Mouse (Mus musculus): ENCODE results near the gene Fam20c. TPM values are rescaled to one million over a fixed set of nuclear protein-coding genes. Genes with fewer than 3 reads are reported as not detected.

Fam20c gene
- total RNA-seq, 2 experiments from 2014 or later = 39.3 to 41.0 TPM

DNA sequence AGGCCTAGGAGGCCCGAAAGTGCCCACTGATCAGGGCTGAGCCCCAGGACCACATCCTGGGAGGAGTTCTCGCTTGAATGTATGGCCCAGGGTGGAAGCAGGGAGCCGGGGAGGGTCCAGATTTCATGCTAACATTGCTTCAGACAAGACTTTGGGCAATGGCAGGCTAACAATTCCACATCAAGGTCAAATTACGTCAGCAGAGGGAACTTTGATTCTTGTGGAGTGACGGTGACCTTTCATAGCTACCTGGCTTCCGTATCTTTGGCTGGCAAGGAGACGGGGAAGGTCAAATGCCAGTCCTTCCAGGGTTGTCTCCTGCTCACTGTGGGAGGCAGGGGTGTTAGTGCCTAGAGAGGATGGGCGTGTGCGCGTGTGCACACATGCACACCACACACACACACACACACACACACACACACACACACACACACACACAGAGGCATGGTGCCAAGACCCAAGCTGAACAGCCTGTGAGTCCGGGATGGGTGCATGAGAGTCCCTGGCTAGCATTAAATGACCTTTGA is 36.7 kb downstream of the Fam20c start:
- DNase-seq (ENCODE audit: low spot score in 2 of 2) = no peak

DNA sequence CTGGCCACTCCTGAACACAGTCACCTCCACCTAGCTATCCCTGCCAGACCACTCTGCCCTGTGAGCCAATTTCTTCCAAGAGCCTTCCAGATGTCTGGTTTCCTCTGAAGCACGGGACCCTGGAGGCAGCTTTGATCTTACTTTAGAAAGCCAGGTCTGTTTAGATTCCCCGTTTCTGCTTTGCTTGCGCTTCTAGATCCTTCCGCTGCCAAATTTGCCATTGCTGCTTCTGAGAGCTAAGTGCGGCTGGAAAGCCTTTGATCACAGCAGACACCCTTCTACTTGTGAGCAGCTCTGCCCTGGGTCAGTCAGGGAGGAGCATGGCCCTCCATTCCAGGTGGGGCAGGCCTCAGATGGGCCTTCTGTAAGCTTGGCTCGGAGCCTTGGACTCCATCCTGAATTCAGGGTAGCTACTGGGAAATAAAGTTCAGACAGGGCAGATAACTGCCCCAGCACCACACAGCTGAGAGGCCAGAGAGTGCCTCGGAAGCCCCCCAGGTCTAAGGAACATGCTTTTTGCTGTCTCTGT is 47.3 kb downstream of the Fam20c start:
- no peak for DNase-seq (ENCODE audit: low spot score in 2 of 2)

DNA sequence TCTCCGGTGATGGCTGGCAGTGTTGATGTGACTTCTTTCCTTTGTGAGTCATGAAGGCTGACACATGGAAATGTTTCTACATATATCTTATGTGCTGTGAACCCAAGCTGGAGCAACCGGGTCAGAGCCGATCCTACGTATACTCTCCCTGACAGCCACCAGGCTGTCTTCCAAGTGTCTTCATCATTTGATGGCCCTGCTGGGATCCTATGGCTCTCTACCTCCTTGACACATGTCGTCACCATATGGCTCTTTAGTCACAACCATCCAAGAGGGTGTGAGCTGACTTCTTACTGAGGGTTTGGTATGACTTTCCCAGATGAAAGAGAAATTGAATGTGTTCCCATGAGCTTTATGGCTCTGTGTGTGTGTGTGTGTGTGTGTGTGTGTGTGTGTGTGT is 50.0 kb downstream of the Fam20c start:
- DNase-seq (ENCODE audit: low spot score in 2 of 2) = no peak

DNA sequence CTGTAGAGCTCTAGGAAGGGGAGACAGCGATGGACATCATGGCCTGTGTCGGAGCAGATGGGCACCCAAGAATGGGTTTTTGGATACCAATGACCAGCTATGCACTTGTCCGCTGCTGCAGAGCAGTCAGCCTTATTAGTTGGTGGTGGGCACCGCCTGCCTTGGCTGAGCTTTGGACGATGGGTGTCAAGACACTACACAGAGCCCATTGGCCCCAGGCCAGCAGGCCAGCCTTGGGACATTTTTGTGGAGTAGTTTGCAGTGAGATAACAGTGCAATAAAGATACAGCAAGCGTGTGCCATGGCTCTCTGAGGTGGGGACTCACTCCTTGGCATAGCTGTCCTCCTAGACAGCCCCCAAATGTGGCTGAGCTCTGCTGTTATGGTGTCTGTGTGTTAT is 55.5 kb downstream of the Fam20c start:
- no peak for DNase-seq (ENCODE audit: low spot score in 2 of 2)

DNA sequence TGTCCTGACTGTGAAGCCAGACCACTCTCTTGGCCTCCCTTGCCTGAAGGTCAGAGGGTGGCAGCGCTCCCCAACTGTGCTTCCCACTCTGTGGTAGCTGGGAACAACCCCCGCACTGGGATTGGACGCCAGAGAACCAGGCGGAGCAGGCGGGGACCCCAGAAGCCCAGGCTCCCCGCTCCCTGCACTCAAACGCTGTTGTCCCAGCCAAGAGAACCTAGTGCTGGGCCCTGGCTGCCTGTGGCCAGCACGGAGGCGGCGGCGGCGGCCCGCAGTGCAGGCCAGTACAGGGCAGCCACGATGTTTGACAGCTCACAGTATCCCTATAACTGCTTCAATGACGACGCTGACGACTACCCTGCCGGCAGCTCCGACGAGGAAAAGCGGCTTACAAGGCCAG is 65.5 kb downstream of the Fam20c start, which contains the start of gene Gm5294:
Gene Gm5294 (plus strand): TSS at position 301 of the 400 bp plus-strand sequence.
- DNase-seq (ENCODE audit: low spot score in 2 of 2) = no peak

DNA sequence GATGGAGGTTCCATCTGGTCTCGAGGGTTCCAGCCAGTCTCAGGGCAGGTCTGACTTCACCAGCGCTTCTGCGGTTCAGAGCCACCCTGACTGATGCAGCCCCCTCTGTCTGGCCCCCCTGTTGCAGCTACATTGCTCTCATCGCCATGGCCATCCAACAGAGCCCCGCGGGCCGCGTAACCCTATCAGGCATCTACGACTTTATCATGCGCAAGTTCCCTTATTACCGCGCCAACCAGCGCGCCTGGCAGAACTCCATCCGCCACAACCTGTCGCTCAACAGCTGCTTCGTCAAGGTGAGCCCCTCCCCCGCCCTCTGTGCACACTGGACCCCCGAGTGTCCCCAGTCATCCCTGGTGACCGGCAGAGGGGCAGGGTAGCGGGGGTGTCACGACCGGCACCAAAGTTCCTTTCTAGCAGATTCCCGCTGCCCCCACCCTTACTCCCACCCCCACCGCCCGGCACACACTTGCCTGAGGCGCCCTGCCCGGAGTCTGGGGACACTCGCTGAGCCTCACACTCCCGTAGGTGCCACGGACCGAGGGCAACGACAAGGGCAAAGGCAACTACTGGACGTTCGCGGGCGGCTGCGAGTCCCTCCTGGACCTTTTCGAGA is 66.5 kb downstream of the Fam20c start:
- no peak for DNase-seq (ENCODE audit: low spot score in 2 of 2)

DNA sequence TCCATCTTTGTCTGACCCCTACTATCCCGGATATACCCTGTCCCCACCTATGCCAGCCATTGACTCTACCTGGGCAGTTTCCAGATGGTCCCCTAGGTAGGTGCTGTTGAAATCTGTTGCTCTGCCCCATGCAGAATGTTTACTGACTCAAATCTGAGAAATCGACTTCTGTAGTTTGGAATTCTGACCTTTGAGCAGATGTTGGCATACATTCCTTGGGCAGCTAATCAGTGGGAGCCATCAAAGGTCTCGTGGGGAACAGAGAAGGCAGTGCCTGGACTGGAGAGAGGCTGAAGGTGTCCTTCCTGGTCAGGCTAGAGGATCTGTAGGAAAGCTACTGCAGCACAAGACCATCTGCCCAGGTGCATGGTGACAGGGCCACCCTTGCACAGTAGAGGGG is 70.8 kb downstream of the Fam20c start:
- DNase-seq (ENCODE audit: low spot score in 2 of 2) = no peak

DNA sequence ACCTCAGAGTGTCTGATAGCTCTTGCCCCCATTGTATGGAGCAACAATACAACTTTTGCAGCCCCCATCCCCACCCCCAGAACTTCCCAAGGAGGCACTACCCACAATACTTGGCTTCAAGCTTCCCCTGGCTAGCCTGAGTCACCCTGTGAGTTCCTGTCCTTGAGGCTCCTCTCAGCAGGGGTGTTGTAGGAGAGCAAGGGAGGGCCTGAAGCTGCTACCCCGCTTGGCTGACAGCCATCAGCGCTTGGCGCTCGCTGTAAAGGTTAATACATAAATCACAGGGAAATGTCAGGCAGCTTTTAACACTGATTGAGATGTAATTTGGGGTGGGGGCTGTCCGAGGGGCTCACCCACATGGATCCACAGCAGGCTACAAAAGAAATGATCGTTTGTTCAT is 79.1 kb downstream of the Fam20c start:
- no peak for DNase-seq (ENCODE audit: low spot score in 2 of 2)

DNA sequence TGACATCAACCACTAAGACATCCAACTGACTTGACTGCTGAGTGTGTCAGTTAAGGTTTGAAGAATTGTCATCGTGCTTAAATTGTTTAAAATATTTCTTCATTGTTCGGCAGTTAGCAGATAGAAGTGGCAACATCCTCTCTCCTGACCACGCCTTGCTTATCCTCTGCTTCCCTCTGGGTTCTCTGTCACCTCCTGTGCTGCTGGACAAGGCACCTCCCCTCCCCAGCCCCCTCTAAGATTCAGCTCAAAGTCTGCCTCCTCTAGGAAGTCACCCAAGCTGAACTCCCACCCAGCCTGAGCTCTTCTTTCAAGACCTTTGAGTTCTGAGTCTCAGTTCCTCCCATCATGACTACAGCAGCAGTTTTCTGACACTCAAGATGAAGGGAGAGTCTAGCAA is 80.6 kb downstream of the Fam20c start:
- no peak for DNase-seq (ENCODE audit: low spot score in 2 of 2)

DNA sequence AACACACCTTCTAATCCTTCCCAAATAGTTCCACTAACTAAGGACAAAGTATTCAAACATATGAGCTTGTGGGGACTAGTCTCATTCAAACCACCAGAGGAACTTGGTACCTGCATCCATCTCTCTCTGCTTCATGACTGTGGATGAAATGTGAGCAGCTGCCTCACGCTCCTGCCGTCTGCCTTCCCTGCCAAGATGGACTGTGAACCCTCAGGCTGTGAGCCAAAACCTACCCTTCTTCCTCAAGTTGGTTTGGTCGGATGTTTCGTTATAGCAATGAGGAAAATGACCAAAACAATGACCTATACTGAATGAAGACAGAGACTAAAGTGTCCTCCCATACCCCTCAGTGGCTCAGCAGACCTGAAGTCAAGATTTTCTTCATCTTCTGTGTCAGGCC is 86.7 kb downstream of the Fam20c start:
- no peak for DNase-seq (ENCODE audit: low spot score in 2 of 2)

DNA sequence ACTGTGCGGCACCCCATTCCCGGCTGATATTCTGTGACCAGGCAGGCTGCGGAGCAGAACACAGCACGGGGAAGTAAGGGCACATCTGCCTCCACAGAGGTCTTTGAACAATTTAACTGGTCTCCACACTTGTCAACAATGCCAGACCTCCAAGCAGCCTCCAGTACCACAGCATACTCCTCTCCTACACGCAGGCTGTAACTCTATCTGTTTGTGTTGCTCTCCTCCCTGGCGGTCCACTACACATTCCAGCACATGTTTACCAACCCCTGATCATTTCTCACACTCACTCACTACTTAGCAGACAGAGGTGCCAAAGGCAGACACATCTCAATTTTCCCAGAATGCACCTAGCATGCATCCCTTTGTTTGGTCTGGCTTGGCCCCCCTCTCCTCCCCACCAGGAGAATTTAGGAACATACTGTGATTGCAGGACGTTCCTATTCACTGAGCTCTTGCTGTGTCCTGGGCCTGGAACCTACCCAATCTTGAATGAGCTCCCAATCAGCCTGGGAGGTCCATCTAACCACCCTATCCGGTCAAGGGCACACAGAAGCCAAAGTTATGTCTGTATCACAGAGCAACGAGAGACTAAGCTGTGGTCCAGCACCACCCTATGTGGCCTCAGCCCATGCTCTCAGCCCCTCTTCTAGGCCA is 89.0 kb downstream of the Fam20c start:
- DNase-seq (ENCODE audit: low spot score in 2 of 2) = no peak

DNA sequence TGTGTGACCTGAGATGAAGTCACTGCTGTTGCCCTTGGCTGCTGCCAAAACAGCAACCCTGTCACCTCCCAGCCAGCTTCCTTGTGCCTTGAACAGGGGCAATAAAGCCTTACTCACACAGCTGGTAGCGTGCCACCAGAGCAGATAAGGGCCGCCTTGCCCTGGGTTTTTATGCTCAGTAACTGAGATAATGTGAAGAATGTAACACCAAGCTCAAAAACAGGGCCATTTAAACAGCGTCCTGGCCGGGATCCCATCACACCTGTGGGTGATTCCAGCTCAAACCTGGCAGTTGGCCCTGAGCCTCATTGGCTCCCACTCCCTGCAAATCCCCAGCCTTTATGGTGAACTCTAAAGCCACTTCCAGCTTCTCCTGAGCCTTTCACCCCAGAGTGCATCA is 92.2 kb downstream of the Fam20c start:
- no peak for DNase-seq (ENCODE audit: low spot score in 2 of 2)

DNA sequence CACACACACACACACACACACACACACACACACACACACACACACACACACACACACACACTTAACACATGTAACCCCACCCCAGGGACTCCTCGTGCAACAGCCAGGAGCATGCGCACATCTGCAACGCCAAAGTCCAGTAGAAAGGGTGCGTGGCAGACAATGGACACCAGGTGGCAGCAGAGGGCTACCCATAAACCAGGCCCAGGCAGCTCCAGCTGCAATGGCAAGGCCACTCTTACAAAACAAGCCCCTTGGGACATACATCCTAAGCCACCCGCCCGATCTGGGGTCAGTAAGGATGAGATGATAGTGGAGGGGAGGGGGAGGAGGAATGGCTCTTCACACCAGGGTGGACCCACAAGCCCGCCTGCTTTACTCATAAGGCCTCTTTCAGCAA is 93.8 kb downstream of the Fam20c start:
- peak; percentile 91 to 93 for DNase-seq (ENCODE audit: low spot score in 2 of 2)

DNA sequence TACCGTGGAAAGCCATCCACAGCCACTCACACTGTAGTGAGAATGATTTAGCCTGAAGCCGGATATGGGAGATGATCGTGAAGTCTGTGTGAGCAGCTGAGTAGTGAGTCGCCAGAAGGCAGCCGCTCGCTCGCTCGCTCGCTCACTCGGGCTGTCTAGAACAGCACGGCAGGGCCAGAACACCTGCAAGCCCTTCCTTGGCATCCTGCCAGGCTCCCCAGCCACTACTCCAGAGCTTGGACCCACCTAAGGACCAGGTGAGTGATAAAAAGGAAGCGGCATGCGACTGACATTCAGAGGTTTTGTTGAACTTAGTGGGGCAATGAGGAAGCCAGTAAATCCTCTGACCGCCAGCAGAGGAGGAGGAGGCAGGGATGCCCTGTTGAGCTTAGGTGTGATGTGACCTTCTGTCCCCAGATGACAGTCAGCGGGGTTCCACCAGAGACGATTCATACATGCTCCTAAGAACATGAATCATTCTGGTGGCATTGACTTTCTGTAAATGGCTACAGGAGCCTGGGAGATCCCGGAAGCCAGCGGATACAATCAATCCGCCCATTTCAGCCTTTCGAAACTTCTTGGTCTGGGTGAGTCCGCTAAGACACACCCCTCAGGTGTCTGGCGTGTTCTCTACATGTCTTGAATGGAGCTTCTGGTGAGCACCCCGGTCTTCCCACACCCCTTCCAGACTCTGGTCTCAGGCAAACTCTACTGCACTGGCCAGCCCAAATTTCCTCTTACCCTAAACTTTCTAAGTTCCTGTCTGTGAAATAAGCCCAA is 95.6 kb downstream of the Fam20c start:
- DNase-seq (ENCODE audit: low spot score in 2 of 2) = no peak

DNA sequence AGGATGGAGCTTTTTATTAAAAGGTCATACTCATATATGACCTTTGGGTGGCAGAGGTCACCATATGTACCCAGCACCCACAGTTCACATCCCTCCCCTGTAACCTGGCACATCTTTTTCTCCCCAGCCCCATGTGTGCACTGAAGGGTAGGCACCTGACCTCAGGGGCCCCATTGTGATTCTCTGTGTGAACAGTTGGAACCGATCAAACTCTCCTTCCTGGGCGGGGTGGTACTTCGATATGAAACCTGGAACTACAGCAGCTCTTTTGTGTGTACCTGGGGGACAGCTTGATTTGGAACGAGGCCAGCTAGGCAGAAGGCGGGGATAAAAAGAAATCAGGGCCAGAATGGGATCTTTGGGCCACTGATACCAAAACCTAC is 96.1 kb downstream of the Fam20c start:
- DNase-seq (ENCODE audit: low spot score in 2 of 2) = no peak

DNA sequence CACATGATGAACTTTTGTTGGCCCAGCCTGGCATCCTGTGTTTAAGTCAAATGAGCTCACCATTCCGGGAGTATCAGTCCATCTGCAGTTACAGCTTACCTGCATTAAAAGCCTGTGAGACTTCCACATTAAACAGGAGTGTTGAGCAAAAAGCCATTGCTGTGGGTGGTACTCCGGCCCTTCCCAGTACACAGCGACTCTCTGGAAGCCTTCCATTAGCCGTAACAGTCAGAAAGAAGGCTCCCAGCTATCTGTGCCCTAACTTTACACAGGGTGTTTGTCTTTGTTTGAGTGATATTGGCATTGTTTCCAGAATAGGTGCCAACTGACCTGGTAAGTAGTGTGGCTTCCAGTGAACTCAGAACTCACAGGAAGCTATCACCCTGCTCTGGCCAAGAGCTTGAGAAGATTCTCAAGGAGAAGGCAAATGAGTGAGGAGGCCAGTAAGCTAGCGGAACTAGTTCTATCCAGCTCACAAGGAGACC is 97.0 kb downstream of the Fam20c start:
- no peak for DNase-seq (ENCODE audit: low spot score in 2 of 2)

DNA sequence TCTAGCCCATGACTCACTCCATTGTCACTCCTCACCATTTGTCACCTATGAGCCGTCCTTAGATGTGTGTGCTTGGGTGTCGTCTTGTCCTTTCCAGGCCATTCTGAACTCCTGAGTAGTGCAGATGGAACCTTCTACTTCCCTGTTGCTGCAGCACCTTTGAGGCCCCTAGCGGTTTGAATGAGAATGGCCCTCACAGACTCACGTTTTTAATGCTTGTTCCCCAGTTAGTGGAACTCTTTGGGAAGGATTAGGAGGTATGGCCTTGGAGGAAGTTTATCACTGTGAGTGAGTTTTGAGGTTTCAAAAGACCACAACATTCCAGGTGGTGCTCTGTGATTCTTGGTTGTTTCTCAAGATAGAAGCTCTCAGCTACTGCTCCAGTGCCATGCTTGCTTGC is 97.8 kb downstream of the Fam20c start:
- DNase-seq (ENCODE audit: low spot score in 2 of 2) = no peak

DNA sequence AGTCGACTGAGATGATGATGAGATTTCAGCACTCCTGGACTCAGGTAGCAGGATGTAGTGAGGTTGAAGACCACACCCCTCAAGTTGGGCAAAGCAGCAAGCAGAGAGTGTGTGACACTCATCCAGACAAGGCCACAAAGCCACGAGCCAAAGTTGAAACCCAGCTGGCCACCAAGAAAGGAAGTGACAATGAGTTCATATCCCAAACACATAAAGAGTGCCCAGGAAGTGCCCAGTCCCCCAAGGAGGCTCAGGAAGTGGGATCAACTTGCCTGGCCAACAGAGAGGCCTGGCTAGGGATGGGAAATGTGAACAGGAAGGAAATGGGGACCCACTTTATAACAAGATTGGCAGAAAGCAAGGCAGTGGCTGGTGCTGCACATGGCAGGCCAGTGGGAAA is 99.0 kb downstream of the Fam20c start:
- DNase-seq (ENCODE audit: low spot score in 2 of 2) = no peak

DNA sequence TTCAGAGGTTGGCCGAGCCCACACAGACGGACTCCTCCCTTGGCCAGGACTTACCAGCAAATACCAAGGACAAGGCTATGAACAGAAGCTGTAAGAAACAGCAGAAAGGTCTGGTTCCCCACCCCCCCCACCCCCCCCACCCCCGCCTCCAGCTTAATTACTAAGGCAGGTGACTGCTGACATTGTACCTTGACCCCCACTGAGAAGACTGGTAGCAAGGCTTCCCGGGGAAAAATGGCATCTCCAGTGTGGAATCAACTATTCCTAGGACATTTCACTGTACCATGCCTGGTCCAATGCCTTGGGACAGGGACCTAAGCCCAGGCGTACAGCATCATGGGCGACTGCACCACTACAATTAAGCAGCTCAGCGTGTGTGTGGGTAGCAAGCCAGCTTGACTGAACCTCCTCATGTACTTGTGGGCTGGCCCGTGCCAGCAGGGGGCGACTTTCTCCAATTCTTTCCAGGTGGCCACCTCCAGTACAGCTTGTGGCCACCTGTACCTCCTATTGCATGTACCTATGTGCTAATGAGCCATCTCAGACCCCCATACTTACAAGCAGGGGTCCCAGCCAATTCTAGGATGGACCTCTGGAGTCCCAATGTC is 102.8 kb downstream of the Fam20c start:
- peak; percentile 86 to 91 for DNase-seq (ENCODE audit: low spot score in 2 of 2)

DNA sequence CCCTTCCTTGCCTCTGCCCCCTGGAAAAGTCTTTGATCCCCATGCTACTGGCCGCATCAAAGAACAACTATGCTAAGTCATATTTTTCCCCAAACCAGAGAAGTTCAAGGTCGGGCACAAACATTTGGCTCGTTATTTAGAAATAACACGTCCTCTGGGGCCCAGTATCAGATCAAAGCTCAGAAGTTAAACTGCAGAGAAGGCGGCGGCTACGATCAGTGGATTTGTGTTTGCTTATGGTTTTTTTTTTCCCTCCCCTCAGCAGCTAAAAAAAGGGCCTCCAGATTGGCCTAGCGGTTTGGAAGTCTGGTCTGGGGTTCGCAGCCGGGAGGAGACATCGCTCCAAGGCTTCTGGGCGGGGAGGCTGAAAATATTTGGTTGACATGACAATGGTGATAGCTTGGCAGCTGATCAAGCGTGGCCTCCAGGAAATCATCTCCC is 103.5 kb downstream of the Fam20c start:
- no peak for DNase-seq (ENCODE audit: low spot score in 2 of 2)
